Mouse (Mus musculus): Measurements from ENCODE around the gene Zfp839.
A peak's percentile ranks its signal among the peaks of the same experiment; 100 is the strongest.
"Not testable (repeated sequence)": the region's sequence is repeated elsewhere in the genome, so short reads cannot be mapped to it uniquely, and the experiment has no call there.

Gene Zfp839

DNA sequence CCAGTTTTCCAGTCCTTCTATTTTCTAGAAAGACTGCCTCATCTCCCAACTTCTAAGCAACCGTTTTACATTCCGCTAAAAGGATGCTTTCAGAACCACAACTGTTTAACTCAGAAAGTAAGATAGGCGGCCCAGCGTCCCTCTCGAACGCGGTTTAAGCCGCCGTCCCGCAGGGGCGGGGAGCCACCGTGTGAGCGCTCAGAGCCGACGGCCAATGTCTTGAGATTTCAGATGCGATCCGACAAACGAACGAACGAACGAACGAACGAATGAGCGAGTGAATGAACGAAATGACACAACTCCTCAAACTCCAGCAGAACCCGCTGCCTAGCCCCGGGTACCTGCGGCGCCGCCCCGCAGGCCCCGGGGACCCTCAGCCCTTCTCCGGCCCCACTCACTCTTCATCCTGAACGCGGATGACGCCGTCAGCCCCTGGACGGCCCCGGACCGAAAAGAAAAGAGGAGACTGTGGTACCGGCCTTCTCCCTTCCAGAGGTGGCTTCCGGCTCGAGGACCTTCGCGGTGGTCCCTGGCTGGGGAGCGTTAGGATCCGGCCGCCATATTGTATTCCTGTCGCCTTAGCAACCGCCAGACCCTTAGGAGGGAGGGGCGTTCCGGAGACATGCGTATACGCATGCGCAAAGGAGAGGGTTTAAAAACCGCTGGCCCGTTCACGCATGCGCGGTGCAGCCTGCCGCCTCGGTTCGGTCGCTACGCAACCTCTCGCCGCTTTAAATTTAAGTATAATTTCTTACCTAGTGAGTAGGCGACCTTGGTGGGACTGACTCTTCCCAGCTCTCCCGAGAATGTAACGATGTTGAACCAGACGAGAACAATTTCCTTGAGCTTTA, 9.5 kb upstream of the Zfp839 start, which contains the start of gene Mok:
Gene Mok, minus strand, starts transcription at position 592 of the 851 bp plus-strand sequence.
- peak; percentile 94 for DNase-seq (ENCODE audit: low spot score)

DNA sequence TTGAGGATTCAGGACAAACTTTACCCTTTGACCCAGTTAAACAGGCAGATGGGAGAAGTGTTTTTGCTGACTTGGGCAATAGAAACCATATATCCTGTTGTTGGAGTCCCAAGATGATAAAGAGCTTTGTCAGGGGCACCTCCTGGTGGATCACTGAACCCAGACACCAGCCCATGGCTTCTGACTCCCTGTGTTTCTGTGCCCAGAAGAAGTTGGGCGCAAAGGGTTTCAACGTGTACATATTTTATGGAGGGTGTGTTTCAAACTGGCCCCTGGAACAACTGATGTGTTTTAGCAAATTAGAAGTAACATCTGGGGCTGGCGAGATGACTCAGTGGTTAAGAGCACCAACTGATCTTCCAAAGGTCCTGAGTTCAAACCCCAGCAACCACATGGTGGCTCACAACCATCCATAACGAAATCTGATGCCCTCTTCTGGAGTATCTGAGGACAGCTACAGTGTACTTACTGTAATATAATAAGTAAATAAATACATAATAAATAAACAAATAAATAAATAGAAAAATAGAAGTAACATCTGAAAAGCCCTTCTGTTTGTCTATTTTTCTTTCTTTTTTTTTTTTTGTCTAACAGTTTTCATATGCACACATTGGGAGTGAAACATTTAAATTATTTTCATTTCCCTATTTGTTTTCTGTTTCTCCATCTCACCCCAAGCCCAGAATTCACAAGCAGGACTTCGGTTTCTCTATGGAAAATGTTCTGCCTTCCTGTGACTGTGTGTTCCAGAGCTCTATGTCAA, 8.1 kb upstream of the Zfp839 start:
- DNase-seq (ENCODE audit: low spot score), result no peak

DNA sequence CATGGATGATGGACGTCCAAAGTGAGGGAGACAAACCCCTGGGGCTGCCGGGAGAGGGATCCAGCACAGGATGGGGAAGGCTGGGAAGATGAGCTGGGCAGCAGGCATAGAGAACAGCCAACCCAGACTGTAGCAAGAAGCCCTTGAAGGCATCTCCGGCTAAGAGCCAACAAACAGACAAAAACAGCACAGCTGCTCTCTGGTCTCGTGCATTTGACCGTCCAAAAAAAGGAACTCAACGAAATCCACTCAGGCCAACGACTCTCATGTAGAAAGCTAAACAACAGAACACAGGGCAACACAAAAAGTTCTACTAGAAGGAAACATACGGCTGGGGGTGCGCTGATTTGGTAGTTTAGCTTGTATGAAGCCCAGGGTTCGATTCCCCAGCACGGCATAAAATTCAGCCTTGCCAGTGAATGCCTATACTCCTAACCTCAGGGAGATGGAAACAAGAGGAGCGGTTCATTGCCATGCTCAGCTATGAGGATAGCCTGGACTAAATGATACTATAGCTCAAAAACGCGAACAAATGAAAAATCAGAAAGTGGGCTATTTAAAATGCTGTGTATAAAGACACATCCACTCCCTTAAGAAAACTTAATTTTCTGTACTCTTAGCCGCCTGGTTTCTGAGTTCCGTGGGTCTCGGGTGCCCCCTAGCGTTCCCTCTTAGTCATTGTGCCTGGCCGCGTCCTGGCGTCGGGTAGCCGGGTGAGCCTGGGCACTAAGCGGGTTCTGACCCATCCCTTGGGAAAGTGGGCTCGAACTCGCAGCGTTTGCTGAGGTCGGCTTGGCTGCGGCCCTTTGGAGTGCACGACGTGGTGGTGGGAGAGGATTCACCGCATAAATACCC, 6.6 kb upstream of the Zfp839 start:
- DNase-seq (ENCODE audit: low spot score), result peak; percentile 87

DNA sequence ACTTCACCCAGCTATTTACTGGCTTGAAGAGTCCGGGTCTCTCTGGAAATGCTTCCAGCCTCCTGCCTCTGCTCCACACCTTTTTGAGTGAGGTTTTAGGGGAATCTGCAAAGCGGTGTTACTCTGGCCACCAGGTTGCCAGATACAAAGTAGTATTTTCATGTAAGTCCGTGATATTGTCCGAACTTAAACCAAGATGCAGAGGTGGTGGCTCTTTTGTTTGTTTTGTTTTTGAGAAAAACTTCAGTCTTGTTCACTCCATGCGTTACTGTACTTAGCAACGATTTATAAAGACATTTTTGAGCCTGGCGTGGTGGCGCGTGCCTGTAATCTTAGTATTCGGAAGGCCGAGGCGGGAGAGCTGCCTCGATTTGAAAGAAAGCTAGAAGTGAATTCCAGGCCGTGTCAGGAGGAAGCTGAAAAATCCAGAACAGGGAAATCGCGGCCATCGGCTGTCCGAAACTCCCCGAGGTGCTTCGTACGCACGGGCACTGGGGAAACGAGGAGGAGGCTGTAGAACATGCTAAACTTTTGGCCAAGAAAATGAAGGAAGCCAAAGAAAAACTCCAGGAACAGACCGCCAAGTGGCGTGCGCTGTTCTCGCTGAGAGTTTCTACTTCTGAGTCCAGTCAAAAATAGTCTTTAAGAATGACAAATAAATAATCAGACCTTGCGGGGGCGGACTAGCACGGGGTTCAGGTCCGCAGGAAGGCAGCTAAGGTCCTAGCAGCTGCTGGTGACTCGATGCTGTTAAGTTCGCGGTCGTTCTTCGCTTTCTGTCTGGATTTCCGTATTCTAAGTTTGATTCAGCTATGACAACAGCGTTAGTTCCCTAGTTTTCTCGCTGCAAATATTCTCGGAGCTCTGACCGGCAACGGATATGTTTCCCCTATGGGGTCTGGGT, 5.6 kb upstream of the Zfp839 start:
- no peak for DNase-seq (ENCODE audit: low spot score)

DNA sequence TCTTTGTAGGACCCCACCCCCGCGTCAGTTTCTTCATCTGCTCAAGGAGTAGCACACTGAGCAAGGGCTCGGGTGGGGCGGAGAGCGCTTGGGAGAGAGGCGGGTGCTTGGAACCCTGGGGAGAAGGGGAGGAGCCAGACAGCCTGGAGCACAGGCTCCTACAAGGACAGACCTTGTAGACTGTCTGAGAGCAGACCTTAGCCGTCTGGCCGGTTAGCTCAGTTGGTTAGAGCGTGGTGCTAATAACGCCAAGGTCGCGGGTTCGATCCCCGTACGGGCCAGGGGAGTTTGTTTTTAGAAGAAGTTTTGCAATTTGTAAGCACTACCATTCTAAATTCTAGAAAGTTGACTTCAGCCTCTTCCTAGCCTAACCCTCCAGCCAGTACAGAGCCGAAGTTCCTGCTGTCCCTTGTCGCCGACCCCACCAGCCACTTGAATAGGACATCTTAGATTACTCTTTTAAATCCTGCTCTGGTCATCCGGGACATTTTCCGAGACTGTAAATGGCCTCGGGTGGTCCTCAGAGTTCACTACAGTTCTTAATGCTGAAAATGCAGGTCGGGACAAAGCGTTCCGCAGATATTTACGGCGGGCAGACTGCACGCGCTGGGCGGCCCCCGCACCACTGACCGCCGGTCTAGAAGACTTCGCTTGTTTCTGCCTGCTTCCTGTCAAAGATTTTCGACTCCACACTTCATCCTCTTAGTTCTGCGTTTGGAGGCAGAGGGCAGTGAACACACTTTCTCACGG, 4.7 kb upstream of the Zfp839 start:
- peak; percentile 97 for DNase-seq (ENCODE audit: low spot score)

DNA sequence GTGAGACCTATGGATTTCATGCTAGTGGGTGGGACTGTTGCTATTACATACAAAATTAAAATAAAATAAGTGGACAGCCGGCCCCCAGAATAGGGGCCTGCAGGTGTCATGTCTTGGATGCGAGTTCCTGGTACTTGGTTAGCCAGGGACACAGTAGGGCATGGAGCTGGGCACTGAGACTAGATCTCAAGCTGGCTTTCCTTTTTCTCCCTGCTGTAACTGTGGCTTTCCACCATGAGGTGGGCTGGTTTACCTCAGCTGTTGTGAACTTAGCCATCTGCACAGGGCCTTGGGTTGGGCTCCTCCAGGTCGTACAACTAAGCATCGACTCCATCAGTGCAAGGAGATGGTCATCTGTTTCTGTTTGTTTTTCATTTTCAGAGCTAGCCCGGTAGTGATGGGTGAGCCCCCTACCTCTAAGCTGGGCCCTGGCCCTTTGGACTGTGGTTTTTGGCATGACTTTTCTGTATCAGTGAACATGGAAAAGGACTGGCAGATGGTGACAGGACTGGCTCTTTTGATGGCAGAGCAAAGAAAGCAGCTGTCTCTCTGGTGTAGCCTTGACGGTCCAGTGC, 3.8 kb upstream of the Zfp839 start:
- DNase-seq (ENCODE audit: low spot score), result no peak

DNA sequence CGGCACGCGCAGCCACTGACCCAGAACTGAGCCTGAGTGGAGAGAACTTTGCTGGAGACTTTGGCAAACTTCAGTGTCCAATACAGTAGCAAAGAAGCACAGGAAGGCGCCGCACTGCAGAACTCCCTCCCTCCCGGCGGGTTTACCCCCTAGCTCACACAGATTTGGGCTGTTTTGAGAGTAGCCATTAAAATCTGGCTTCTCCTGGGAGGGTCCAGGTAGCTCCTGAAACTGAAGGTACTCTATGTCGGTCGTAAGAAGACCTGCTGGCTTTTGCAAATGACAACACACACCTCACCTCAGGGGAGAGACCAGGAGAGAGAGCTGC, 840 bp downstream of the Zfp839 start:
- DNase-seq (ENCODE audit: low spot score), result no peak

DNA sequence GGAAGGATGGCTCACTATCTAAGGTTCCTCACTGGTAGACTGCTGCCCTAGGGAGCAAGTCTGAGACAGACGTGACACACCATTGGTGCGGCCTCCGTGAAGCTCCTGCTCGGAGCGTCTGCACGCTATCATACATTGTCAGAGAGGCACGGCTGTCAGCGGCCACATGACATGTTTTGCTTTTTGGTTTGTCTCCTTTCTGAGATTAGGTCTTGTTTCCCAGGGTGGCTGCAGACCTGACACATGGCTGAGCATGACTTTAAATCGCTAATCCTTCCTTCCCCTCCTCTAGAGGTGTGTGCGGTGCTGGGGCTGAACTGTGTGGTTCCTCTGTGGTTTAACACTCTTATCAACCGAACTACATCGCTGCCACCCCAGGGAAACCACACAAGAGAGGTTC, 1.4 kb downstream of the Zfp839 start:
- no peak for DNase-seq (ENCODE audit: low spot score)

DNA sequence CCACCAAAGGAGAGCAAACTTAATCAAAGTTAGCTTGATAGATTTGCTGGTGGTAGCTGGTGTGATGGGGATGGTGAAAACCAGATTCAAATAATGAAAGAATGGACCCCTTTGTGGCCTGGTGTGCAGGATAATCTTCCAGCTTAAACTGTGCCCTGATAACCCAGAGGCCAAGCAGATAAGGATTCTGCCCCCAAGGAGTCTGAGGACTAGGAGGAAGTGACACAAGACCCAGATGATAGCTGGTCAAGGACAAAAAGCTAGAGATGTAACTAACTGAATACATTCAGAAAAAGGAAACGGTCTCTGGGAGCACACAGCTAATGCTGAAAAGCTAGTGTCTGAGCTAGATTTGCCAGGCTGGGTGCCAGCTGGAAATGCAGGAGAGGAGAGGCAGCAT, 1.9 kb downstream of the Zfp839 start:
- no peak for DNase-seq (ENCODE audit: low spot score)

DNA sequence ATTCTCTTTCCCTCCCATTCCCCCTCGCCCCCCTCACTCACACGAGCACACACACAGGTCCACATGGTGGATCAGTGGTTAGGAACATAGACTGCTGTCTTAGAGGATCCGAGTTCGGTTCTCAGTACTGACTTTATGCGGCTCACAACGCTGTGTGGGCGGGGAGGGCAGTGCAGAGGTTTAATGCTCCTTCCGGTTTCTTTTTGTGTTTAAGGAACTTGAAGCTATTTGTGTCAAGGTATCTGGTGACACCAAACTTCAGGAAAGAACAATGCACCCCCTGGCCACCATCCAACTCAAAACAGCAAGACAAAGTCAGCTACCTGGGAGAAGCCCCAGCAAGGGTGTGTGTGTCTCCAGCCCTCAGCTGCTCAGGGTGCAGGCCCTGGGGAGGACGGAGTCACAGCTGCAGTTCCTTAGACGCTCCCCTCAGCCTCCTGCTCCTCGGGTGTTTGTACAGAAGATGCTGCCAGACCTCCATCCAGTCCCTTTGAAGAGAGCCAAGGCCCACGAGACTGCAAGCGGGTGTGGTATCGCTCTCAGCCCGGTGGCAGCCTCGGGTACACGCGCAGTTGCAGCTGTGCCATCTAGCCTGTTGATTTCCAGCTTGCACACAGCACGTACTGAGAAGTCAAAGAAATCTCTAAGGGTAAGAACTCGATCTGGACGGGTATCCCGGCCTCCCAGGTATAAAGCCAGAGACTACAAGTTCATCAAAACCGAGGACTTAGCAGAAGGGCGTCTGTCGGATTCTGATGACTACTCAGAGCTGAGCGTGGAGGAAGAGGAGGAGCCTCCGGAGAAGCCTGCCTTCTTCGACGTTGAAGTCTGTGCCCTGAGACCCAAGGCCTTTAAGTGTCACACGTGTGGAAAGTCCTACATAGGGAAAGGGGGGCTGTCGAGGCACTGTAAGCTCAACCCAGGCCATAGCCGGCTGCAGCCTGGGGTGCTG, 5.0 kb downstream of the Zfp839 start:
- DNase-seq (ENCODE audit: low spot score), result no peak

DNA sequence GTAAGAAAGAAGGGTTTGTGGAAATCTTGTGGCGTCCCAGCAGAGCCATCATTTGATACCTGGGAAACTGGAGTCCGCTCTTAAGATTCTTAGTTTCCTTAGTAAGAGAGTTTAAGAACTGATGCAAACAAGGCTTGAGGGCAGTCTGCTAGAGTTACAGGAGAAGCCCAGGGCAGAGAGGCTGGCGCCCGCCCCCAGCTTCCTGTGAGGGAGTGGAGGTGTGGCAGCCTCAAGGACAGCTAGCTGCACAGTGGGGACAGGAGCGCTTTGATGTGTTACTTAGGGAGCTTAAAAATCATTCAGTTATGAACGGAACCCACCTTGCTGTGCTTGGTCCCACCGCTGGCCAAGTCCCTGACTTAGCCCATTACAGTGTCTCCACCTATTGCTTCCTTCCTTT, 7.1 kb downstream of the Zfp839 start:
- DNase-seq (ENCODE audit: low spot score), result no peak

DNA sequence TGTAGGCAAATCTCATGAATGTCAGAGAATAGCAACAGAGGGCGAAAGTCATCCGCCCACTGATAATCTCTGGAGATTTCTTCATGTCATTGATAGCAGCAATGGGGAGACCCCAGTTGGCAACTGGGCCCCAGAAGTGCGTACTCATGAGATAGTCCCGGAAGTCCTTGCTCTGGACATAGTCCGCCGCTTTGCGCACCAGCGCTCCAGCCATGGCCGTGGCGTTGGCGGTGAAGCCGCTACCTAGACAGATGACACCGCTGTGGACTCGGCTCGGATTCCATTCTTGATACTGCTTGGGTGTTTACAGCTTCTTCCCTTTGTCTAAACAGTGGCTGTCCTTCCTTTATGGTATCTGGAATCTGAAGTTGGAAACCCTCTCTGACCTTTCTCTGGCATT, 8.6 kb downstream of the Zfp839 start:
- DNase-seq (ENCODE audit: low spot score), result not testable (repeated sequence)

DNA sequence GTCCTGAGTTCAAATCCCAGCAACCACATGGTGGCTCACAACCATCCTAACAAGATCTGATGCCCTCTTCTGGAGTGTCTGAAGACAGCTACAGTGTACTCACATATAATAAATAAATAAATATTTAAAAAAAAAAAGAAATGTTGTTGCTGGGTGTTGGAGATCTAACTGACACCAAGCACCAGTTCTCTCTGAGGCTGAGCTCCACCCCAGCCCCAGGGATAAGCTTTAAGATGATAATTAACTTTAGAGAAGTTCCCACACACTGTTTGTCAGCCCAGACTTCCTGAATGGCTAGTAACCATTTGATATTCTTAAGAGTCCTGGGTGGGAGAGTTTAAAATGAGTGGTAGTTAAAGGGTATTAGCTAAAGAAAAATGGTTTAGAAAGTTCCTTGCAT, 10.2 kb downstream of the Zfp839 start:
- DNase-seq (ENCODE audit: low spot score), result no peak

DNA sequence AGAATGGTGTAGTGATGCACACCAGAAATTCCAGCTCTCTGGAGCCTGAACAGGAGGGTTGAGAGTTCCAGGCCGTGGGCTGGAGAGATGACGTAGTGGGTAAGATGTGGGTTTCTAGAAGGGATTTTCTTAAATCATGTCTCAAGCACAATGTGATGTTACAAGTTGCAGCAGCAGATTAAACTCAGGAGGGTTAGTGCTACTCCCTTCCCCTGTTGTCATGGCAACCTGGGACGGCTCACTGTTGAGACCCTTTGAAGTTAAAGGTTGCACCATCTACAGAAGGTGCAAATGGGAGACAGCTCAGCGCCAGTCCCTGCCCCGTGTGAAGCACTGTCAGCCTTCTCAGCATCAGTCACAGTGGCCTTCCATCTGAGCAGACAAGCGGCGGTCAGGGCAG, 11.2 kb downstream of the Zfp839 start:
- DNase-seq (ENCODE audit: low spot score), result no peak

DNA sequence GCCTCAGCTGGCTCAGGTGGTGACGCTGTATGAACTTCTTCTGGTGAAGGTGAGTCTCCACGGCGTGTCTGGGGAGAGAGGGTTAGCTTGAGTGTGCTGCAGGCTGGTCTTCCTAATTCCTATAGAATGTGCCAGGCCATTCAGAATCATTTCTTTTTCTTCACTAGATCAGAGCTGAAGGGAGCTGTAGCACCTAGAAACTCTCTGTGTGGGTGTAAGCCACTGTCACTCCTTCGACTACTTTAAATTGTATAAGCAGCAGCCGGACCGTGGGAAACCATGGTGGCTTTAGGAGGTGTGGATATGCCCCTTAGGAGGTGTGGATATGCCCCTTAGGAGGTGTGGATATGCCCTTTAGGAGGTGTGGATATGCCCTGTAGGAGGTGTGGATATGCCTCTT, 14.0 kb downstream of the Zfp839 start:
- DNase-seq (ENCODE audit: low spot score), result no peak

DNA sequence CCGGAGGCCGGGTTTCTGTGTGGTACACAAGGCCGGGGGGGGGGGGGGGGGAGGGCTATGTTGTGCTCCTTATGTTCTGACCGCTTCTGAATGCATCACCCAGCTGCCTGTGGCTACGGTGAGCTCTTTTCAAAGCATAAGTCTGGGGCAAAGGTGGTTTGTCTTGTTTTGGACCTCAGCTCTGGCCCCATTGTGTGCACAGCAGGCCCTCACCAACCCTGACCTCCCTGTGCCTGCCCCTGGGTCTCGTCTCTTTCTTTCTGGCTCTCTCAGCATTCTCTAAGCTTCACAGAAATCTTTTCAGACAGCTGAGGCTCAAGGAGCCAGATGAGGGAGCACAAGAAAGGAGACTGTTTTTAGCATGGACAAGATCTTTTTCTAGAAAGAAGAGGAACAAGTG, 15.5 kb downstream of the Zfp839 start:
- DNase-seq (ENCODE audit: low spot score), result no peak

DNA sequence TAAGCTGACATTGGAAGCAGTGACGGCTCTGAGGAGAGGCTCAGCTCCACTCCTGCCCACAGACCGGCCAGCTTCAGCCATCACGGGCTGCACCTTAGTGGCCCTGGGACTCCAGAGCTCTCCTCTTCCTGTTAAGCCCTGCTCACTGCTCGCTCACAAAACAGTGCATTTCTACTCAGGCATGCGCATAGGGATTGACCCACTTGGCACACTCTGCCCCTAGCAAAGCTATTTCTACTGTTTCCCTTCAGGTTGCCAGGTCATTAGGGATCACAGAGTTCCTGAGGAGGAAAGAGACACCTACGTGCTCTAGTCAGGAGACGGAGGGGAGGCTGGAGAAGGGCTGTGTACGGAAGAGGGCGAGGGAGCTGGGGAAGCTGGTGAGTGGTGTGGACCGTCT, 15.9 kb downstream of the Zfp839 start:
- no peak for DNase-seq (ENCODE audit: low spot score)

DNA sequence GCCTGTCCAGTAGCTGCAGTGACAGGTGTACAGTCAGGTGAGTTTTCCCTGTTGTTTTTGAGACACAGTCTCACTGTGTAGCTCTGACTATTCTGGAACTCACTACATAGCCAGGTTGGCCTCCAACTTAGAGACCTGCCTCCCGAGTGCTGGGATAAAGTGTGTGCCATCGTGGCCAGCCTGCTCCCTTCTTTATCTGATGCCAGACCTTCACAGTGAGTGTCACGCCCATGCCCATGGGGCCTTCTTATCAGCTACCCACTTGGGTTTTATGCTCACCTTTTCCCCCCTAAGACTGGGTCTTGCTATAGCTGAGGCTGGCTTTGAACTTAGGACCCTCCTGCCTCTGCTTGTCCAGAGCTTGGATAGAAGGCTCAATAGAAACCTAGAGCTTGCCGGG, 20.1 kb downstream of the Zfp839 start:
- DNase-seq (ENCODE audit: low spot score), result no peak

DNA sequence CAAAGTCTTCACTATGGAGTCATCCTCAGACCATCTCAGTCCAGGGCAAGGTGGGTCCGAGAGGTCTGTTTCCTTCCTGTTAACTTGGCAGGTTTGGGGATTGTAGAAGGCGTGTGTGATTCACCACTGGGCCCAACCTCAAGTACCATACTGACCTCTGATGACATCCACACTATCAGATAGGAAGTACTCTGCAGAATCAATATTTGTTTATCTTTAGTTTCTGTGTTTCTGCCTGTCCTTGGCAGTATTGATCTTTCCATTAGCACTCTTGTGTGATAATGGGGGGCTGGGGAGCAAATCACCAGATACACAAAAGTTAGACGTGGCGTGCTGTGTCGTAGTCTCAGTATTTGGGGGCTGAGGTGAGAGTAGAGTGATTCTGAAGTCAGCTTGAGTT, 21.2 kb downstream of the Zfp839 start:
- no peak for DNase-seq (ENCODE audit: low spot score)
